Mouse (Mus musculus) heart, embryonic 16.5 days (tissue): ENCODE results near the gene Gm43720. TPM values are rescaled to one million over a fixed set of nuclear protein-coding genes. Genes with fewer than 3 reads are reported as not detected.

Source experiments
- ATAC-seq: fragments of 200-750 bp; cut with Nextera tagmentation; replicated peaks from 2 replicates; pipeline ENCODE4 v1.8.0; 2017; ENCODE audit warnings: moderate number of reproducible peaks; ENCODE audit not compliant: insufficient read depth, low FRiP score; ENCODE audit errors: extremely low read depth
- H3K27ac ChIP-seq: fragments of 300-500 bp; sonication (generic); 2 replicates; pipeline ENCODE4 v1.5.1; 2014; ENCODE audit warnings: mild to moderate bottlenecking, low read length, control low read depth, moderate library complexity
- H3K27me3 ChIP-seq: fragments of 300-500 bp; sonication (generic); 2 replicates; pipeline ENCODE4 v1.6.1; 2014; ENCODE audit warnings: low read length, mixed read lengths; ENCODE audit not compliant: control insufficient read depth, insufficient read depth
- H3K36me3 ChIP-seq: fragments of 300-500 bp; sonication (generic); 2 replicates; pipeline ENCODE4 v1.6.1; 2014; ENCODE audit not compliant: control insufficient read depth, insufficient read depth
- H3K4me1 ChIP-seq: fragments of 300-500 bp; sonication (generic); 2 replicates; pipeline ENCODE4 v1.6.1; 2014; ENCODE audit warnings: low read length, mixed read lengths; ENCODE audit not compliant: control insufficient read depth, insufficient read depth
- H3K4me2 ChIP-seq: fragments of 300-500 bp; sonication (generic); 2 replicates; pipeline ENCODE4 v1.6.1; 2014; ENCODE audit warnings: low read depth, mild to moderate bottlenecking, control low read depth, low read length
- H3K4me3 ChIP-seq: fragments of 300-500 bp; sonication (generic); 2 replicates; pipeline ENCODE4 v1.5.1; 2014; ENCODE audit warnings: mild to moderate bottlenecking, control low read depth, low read length
- H3K9ac ChIP-seq: fragments of 300-500 bp; sonication (generic); 2 replicates; pipeline ENCODE4 v1.6.1; 2014; ENCODE audit warnings: low read length, control low read depth
- H3K9me3 ChIP-seq: fragments of 300-500 bp; sonication (generic); replicated peaks from 2 replicates; pipeline ENCODE4 v1.6.1; 2016; ENCODE audit warnings: low read length; ENCODE audit not compliant: control insufficient read depth
- WGBS: fragments of 180-500 bp; shearing (Covaris S2); extraction: QIAGEN DNeasy Blood & Tissue Kit; methylation state at CpG from one replicate; pipeline ENCODE4 v1.1.7; 2014; 5-methylcytosine and 5-hydroxymethylcytosine counted together
- polyA plus RNA-seq: library from polyadenylated mRNA; unstranded; fragments of >200 nt; fragmentation: Nextera tagmentation; extraction: Ambion mirVana; gene quantifications from 2 replicates; pipeline ENCODE4 v1.2.1, GENCODE M21; 2015

The Gm43720 gene
- 0.09 and 0.10 TPM in 2 replicates for polyA plus RNA-seq

GRCm38 (mm10) chr5:138279585-138280424 is at the start of gene Gm43720, which contains the start of the genes Gpc2 and Stag3:
Gene Gm43720, minus strand, starts transcription at chr5:138279958.
Gene Gpc2, minus strand, starts transcription at chr5:138280005.
Gene Stag3, plus strand, starts transcription at chr5:138280240.
- no peaks in the 10 kb centered on the region; the same call in 1 of the 2 replicates for H3K27me3 ChIP-seq
- peak within 1 kb of the TSS; percentile 95 for H3K4me2 ChIP-seq
- peak within 1 kb of the TSS; percentile 65 for H3K4me3 ChIP-seq
- peak within 1 kb of the TSS; percentile 75 for H3K9ac ChIP-seq
- peak; percentile 98 for ATAC-seq
- H3K36me3 ChIP-seq, result no peaks in the 10 kb centered on the region
- peak within 1 kb of the TSS; percentile 9; the same call in 1 of the 2 replicates for H3K27ac ChIP-seq
- H3K9me3 ChIP-seq, result peaks cover 10% of the 10 kb centered on the region
- peaks cover 7% of the 10 kb centered on the region for H3K4me1 ChIP-seq
- WGBS, result 1% methylated on average over 56 of the region's 56 CpGs

DNA sequence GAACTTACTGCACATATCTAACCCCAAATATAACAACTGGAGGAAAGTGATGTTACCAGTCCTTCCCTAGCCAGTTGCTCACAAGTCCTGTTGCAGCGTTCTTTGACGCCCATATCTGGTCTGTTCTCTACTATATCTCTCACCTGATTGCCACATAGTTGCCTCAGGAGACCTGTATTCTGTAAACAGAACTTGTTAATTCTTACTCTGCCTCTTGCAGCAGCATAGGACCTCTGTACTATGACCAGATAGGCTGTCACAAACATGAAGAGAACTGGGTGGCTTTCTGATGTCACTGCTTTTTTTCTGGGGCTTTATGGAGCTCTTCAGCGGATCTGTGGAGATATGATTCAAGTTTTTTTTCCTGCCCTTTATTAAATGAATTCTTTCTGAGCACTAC is 33.0 kb upstream of the Gm43720 start:
- WGBS, result 76% methylated on average over 3 of the region's 3 CpGs
- Histone ChIP-seq H3K9ac (no peak overlapping the region), H3K27ac (no peak overlapping the region), H3K27me3 (no peaks in the 10 kb centered on the region), H3K36me3 (no peaks in the 10 kb centered on the region), H3K4me3 (no peak overlapping the region), H3K4me2 (no peak overlapping the region), H3K4me1 (no peaks in the 10 kb centered on the region), H3K9me3 (no peaks in the 10 kb centered on the region)
- no peak for ATAC-seq

- no peak for ATAC-seq
- Histone ChIP-seq H3K4me2 (no peak overlapping the region), H3K4me3 (no peak overlapping the region), H3K9me3 (no peaks in the 10 kb centered on the region), H3K9ac (no peak overlapping the region), H3K4me1 (no peaks in the 10 kb centered on the region), H3K27me3 (no peaks in the 10 kb centered on the region), H3K27ac (no peak overlapping the region), H3K36me3 (no peaks in the 10 kb centered on the region)
- WGBS, result 70% methylated on average over 2 of the region's 2 CpGs
These were observed 19.9 kb upstream of the Gm43720 start for GRCm38 (mm10) chr5:138299613-138300012.

DNA sequence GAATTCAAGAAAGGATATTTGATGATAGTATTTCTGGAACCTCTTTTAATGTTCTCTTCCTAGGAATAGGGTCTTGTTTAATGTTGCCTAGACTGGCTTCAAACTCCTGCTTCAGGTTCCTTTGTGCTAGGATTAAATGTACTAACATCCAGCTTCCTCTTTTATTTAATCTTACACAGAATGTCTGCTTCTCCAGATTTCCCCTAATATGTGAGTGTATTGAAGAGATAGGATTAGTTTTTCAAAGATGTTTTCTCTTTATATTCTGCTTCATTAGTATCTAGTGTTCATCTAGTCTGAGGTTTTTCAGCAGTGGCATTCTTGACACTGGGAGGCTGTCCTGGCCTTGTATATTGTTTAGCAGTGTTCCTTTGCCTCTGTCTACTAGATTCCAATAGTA is 14.4 kb upstream of the Gm43720 start:
- no peak for ATAC-seq
- Histone ChIP-seq H3K4me2 (no peak overlapping the region), H3K27me3 (no peaks in the 10 kb centered on the region), H3K9ac (no peak overlapping the region), H3K27ac (no peak overlapping the region), H3K4me1 (no peaks in the 10 kb centered on the region), H3K36me3 (no peaks in the 10 kb centered on the region), H3K4me3 (no peak overlapping the region), H3K9me3 (no peaks in the 10 kb centered on the region)

GRCm38 (mm10) chr5:138291638-138292037 is 11.9 kb upstream of the Gm43720 start:
- Histone ChIP-seq H3K36me3 (no peaks in the 10 kb centered on the region), H3K4me2 (no peak overlapping the region), H3K9me3 (peaks cover 2% of the 10 kb centered on the region), H3K27ac (no peak overlapping the region), H3K4me3 (no peak overlapping the region), H3K27me3 (no peaks in the 10 kb centered on the region), H3K4me1 (no peaks in the 10 kb centered on the region), H3K9ac (no peak overlapping the region)
- WGBS, result 73% methylated on average over 1 of the region's 1 CpGs
- ATAC-seq, result no peak

GRCm38 (mm10) chr5:138287861-138288260 is 8.1 kb upstream of the Gm43720 start:
- no peak for ATAC-seq
- WGBS, result 60% methylated on average over 3 of the region's 3 CpGs

DNA sequence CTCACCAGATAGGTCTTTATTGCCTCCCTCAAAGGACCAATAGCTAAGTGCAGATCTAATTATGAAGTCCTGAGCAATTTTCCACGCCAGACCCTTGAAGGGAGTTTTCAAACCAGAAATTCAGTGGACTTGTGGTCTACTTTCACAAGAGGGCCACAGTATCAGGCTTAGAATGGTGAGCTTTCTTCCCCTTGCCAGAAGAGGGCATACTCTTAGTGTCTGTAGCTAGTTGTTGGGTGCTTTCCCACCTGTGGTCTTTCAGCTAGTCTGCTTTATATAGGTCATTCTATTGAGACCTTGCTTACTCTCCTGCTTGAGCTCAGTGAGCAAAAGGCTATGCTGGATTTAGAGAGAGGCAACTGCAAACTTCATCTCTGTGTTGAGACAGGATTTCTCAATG is 3.8 kb upstream of the Gm43720 start:
- no peak overlapping the region for H3K4me2 ChIP-seq
- no peak overlapping the region for H3K27ac ChIP-seq
- H3K4me1 ChIP-seq, result peaks cover 6% of the 10 kb centered on the region
- H3K36me3 ChIP-seq, result no peaks in the 10 kb centered on the region
- peaks cover 12% of the 10 kb centered on the region for H3K9me3 ChIP-seq
- 55% methylated on average over 1 of the region's 1 CpGs for WGBS
- no peak for ATAC-seq
- H3K9ac ChIP-seq, result no peak overlapping the region
- H3K27me3 ChIP-seq, result no peaks in the 10 kb centered on the region
- no peak overlapping the region for H3K4me3 ChIP-seq

More at GRCm38 (mm10) chr5:138287861-138288260, 8.1 kb upstream of the Gm43720 start:
- Histone ChIP-seq H3K4me3 (no peak overlapping the region), H3K9me3 (peaks cover 2% of the 10 kb centered on the region), H3K4me1 (no peaks in the 10 kb centered on the region), H3K4me2 (no peak overlapping the region), H3K27ac (no peak overlapping the region), H3K9ac (no peak overlapping the region), H3K36me3 (no peaks in the 10 kb centered on the region), H3K27me3 (no peaks in the 10 kb centered on the region)

- H3K9ac ChIP-seq, result no peak overlapping the region
- ATAC-seq, result no peak
- peaks cover 10% of the 10 kb centered on the region for H3K9me3 ChIP-seq
- peaks cover 6% of the 10 kb centered on the region for H3K4me1 ChIP-seq
- H3K4me2 ChIP-seq, result no peak overlapping the region
- H3K4me3 ChIP-seq, result no peak overlapping the region
- no peak overlapping the region for H3K27ac ChIP-seq
- H3K27me3 ChIP-seq, result no peaks in the 10 kb centered on the region
- 71% methylated on average over 2 of the region's 2 CpGs for WGBS
- H3K36me3 ChIP-seq, result no peaks in the 10 kb centered on the region
These were observed 2.0 kb upstream of the Gm43720 start for GRCm38 (mm10) chr5:138281798-138282197.

GRCm38 (mm10) chr5:138280829-138281228 is 1.1 kb upstream of the Gm43720 start:
- H3K4me3 ChIP-seq, result no peak overlapping the region
- peaks cover 10% of the 10 kb centered on the region for H3K9me3 ChIP-seq
- no peaks in the 10 kb centered on the region for H3K36me3 ChIP-seq
- no peak for ATAC-seq
- no peak overlapping the region for H3K27ac ChIP-seq
- no peak overlapping the region for H3K4me2 ChIP-seq
- H3K4me1 ChIP-seq, result peaks cover 6% of the 10 kb centered on the region
- WGBS, result 86% methylated on average over 15 of the region's 15 CpGs
- H3K9ac ChIP-seq, result no peak overlapping the region
- no peaks in the 10 kb centered on the region; the same call in 1 of the 2 replicates for H3K27me3 ChIP-seq
